Mouse (Mus musculus): ENCODE measurements at regions not wholly inside any gene's neighbourhood (a gene's known extent, or its start where the extent isn't known, plus 50 kb on each side); places are given as distances from the start of the nearest gene placed in this dataset.

DNA sequence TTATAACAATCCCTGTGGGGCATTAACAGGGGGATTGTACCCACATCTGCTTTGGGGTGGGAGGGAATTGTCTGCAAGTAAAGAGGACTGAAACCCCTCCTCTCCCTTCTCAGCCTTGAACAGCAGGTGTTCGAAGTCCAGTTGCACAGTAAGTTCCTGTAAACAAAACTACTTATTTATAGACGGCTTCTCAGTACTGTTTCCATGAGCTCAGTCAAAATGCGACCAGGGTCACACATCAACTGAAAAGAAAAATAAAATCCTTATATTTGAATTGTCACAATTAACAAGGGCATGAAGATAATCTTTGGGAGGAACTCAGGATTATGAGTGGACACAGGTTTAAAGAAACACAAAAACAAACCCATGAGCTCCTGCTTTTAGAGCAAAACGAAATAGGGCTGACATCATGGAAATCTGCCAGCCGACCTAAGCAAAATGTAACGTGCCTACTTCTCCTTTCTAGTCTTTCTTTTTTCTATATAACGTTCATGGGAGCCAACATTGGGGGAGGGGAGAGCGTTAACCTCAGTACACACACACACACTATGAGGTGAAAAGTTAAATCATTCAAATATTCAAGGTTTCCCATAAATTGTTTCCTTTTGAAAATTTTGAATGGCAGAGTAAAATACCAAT is 437.6 kb upstream of the Mef2c start:
- TF ChIP-seq MYOG (IDR thresholded peaks at IDR 0.05; ENCODE audit: control insufficient read depth in 1 of 3, insufficient read depth in 1 of 3, insufficient read length in 2 of 3, low read depth in 2 of 3), result no peak
- no peak for TF ChIP-seq MAX (IDR thresholded peaks at IDR 0.05; ENCODE audit: low read depth)
- TF ChIP-seq POLR2A (IDR thresholded peaks at IDR 0.05; ENCODE audit: insufficient read length, low read depth), result no peak
- no peak for TF ChIP-seq E2F4 (IDR thresholded peaks at IDR 0.05; ENCODE audit: insufficient read depth)
- no peak for TF ChIP-seq TCF3 (IDR thresholded peaks at IDR 0.05; ENCODE audit: insufficient read length, low read depth)
- no peak for TF ChIP-seq TCF12 (IDR thresholded peaks at IDR 0.05; ENCODE audit: insufficient read depth, poor library complexity, severe bottlenecking)
- TF ChIP-seq USF1 (IDR thresholded peaks at IDR 0.05; ENCODE audit: low read depth), result no peak
- TF ChIP-seq MYOD1 (IDR thresholded peaks at IDR 0.05; ENCODE audit: control insufficient read depth in 1 of 3, insufficient read length in 2 of 3, low read depth in 2 of 3), result peak in 1 of 3 experiments; percentile 21
- no peak for TF ChIP-seq POLR2AphosphoS2 (IDR thresholded peaks at IDR 0.05; ENCODE audit: insufficient read length, low read depth)
- no peak for TF ChIP-seq REST (IDR thresholded peaks at IDR 0.05; ENCODE audit: insufficient read depth, insufficient read length)
